Mouse (Mus musculus) embryonic facial prominence, embryonic 13.5 days (tissue): ENCODE data around the gene Mad1l1. TPM values are rescaled to one million over a fixed set of nuclear protein-coding genes. Genes with fewer than 3 reads are reported as not detected.

ENCODE experiments used
- ATAC-seq: fragments of 200-750 bp; cut with Nextera tagmentation; 2 replicates; pipeline ENCODE4 v1.8.0; 2017; ENCODE audit warnings: low read depth; ENCODE audit not compliant: insufficient number of reproducible peaks, insufficient read depth, low FRiP score, low TSS enrichment
- H3K27ac ChIP-seq: fragments of 300-500 bp; sonication (generic); 2 replicates; pipeline ENCODE4 v1.5.1; 2015; ENCODE audit warnings: moderate library complexity, mild to moderate bottlenecking, inconsistent platforms
- H3K27me3 ChIP-seq: fragments of 300-500 bp; sonication (generic); 2 replicates; pipeline ENCODE4 v1.6.1; 2015; ENCODE audit warnings: mild to moderate bottlenecking, inconsistent platforms
- H3K36me3 ChIP-seq: fragments of 300-500 bp; sonication (generic); 2 replicates; pipeline ENCODE4 v1.6.1; 2015; ENCODE audit warnings: mild to moderate bottlenecking, inconsistent platforms
- H3K4me1 ChIP-seq: fragments of 300-500 bp; sonication (generic); 2 replicates; pipeline ENCODE4 v1.6.1; 2015; ENCODE audit warnings: inconsistent platforms
- H3K4me2 ChIP-seq: fragments of 300-500 bp; sonication (generic); 2 replicates; pipeline ENCODE4 v1.6.1; 2015; ENCODE audit warnings: moderate library complexity, mild to moderate bottlenecking, inconsistent platforms
- H3K4me3 ChIP-seq: fragments of 300-500 bp; sonication (generic); 2 replicates; pipeline ENCODE4 v1.5.1; 2015; ENCODE audit warnings: mild to moderate bottlenecking, inconsistent platforms
- H3K9ac ChIP-seq: fragments of 300-500 bp; sonication (generic); 2 replicates; pipeline ENCODE4 v1.6.1; 2015; ENCODE audit warnings: mild to moderate bottlenecking, inconsistent platforms
- H3K9me3 ChIP-seq: fragments of 300-500 bp; sonication (generic); 2 replicates; pipeline ENCODE4 v1.6.1; 2016; ENCODE audit warnings: inconsistent platforms
- WGBS: fragments of 180-500 bp; shearing (Covaris S2); methylation state at CpG from one replicate; pipeline ENCODE4 v1.1.7; 2015; ENCODE audit warnings: mixed read lengths; 5-methylcytosine and 5-hydroxymethylcytosine counted together
- polyA plus RNA-seq: library from polyadenylated mRNA; unstranded; fragments of >200 nt; fragmentation: Nextera tagmentation; extraction: Ambion mirVana; gene quantifications from 2 replicates; pipeline ENCODE4 v1.2.1, GENCODE M21; 2015

The Mad1l1 gene
- polyA plus RNA-seq, 1 experiment from 2014 or later = 58.1 TPM

- H3K9me3 ChIP-seq = no peaks in the 10 kb centered on the region
- H3K27ac ChIP-seq = no peak overlapping the region
- H3K4me1 ChIP-seq = peaks cover 42% of the 10 kb centered on the region
- no peak overlapping the region for H3K4me3 ChIP-seq
- WGBS = 76% methylated on average over 3 of the region's 3 CpGs
- H3K27me3 ChIP-seq = no peaks in the 10 kb centered on the region
- no peak for ATAC-seq
- H3K9ac ChIP-seq = no peak overlapping the region
- no peak overlapping the region for H3K4me2 ChIP-seq
- 0 out of 2 replicates have a peak, but pooled peaks cover 7% of the 10 kb centered on the region for H3K36me3 ChIP-seq
These were observed 94.5 kb downstream of the Mad1l1 start for GRCm38 (mm10) chr5:140226871-140227270.

GRCm38 (mm10) chr5:140225881-140226280 lies 95.5 kb downstream of the Mad1l1 start:
- Histone ChIP-seq H3K9me3 (no peaks in the 10 kb centered on the region), H3K36me3 (0 out of 2 replicates have a peak, but pooled peaks cover 7% of the 10 kb centered on the region), H3K9ac (no peak overlapping the region), H3K4me1 (peaks cover 49% of the 10 kb centered on the region), H3K4me2 (no peak overlapping the region), H3K27me3 (no peaks in the 10 kb centered on the region), H3K27ac (no peak overlapping the region), H3K4me3 (no peak overlapping the region)
- no peak for ATAC-seq
- WGBS = 59% methylated on average over 2 of the region's 2 CpGs

- Histone ChIP-seq H3K27ac (no peak overlapping the region), H3K4me2 (no peak overlapping the region), H3K4me1 (peaks cover 49% of the 10 kb centered on the region), H3K9me3 (no peaks in the 10 kb centered on the region), H3K4me3 (no peak overlapping the region), H3K36me3 (0 out of 2 replicates have a peak, but pooled peaks cover 5% of the 10 kb centered on the region), H3K9ac (no peak overlapping the region), H3K27me3 (no peaks in the 10 kb centered on the region)
- no peak for ATAC-seq
- 79% methylated on average over 2 of the region's 2 CpGs for WGBS
These were observed 96.2 kb downstream of the Mad1l1 start for GRCm38 (mm10) chr5:140225103-140225502.

GRCm38 (mm10) chr5:140223070-140224053 lies 98.0 kb downstream of the Mad1l1 start:
- no peaks in the 10 kb centered on the region for H3K36me3 ChIP-seq
- peak overlapping the region; percentile 11; the same call in 1 of the 2 replicates for H3K4me2 ChIP-seq
- ATAC-seq = no peak; the same call in 1 of the 2 replicates

GRCm38 (mm10) chr5:140221016-140221650 lies 100.2 kb downstream of the Mad1l1 start:
- Histone ChIP-seq H3K27me3 (no peaks in the 10 kb centered on the region), H3K27ac (no peak overlapping the region), H3K9ac (no peak overlapping the region), H3K36me3 (no peaks in the 10 kb centered on the region), H3K4me3 (no peak overlapping the region), H3K4me1 (peaks cover 34% of the 10 kb centered on the region), H3K9me3 (no peaks in the 10 kb centered on the region), H3K4me2 (no peak overlapping the region)
- ATAC-seq = no peak
- WGBS = 75% methylated on average over 3 of the region's 3 CpGs

More at GRCm38 (mm10) chr5:140223070-140224053, 98.0 kb downstream of the Mad1l1 start:
- Histone ChIP-seq H3K27ac (peak overlapping the region; percentile 88), H3K4me3 (no peak overlapping the region), H3K9me3 (no peaks in the 10 kb centered on the region), H3K27me3 (no peaks in the 10 kb centered on the region), H3K4me1 (peaks cover 47% of the 10 kb centered on the region), H3K9ac (no peak overlapping the region)
- 26% methylated on average over 20 of the region's 20 CpGs for WGBS

GRCm38 (mm10) chr5:140219252-140219651 lies 102.1 kb downstream of the Mad1l1 start:
- Histone ChIP-seq H3K36me3 (no peaks in the 10 kb centered on the region), H3K27me3 (no peaks in the 10 kb centered on the region), H3K4me3 (no peak overlapping the region), H3K9ac (no peak overlapping the region), H3K4me1 (peaks cover 21% of the 10 kb centered on the region), H3K4me2 (no peak overlapping the region), H3K27ac (no peak overlapping the region), H3K9me3 (no peaks in the 10 kb centered on the region)
- 68% methylated on average over 1 of the region's 1 CpGs for WGBS
- ATAC-seq = no peak

- Histone ChIP-seq H3K36me3 (no peaks in the 10 kb centered on the region), H3K9ac (no peak overlapping the region), H3K4me1 (peaks cover 8% of the 10 kb centered on the region; the same call in 1 of the 2 replicates), H3K4me2 (no peak overlapping the region), H3K27me3 (no peaks in the 10 kb centered on the region), H3K27ac (no peak overlapping the region), H3K9me3 (no peaks in the 10 kb centered on the region), H3K4me3 (no peak overlapping the region)
- 28% methylated on average over 2 of the region's 2 CpGs for WGBS
- ATAC-seq = no peak
These were observed 103.5 kb downstream of the Mad1l1 start for GRCm38 (mm10) chr5:140217900-140218299.

GRCm38 (mm10) chr5:140217083-140217482 lies 104.3 kb downstream of the Mad1l1 start:
- no peak for ATAC-seq
- WGBS = 79% methylated on average over 3 of the region's 3 CpGs
- Histone ChIP-seq H3K27ac (no peak overlapping the region), H3K4me2 (no peak overlapping the region), H3K27me3 (no peaks in the 10 kb centered on the region), H3K9me3 (no peaks in the 10 kb centered on the region), H3K4me1 (0 out of 2 replicates have a peak, but pooled peaks cover 7% of the 10 kb centered on the region), H3K4me3 (no peak overlapping the region), H3K9ac (no peak overlapping the region), H3K36me3 (no peaks in the 10 kb centered on the region)

GRCm38 (mm10) chr5:140215471-140216087 lies 105.8 kb downstream of the Mad1l1 start:
- Histone ChIP-seq H3K27ac (no peak overlapping the region), H3K4me1 (no peaks in the 10 kb centered on the region), H3K4me2 (no peak overlapping the region), H3K4me3 (no peak overlapping the region), H3K27me3 (no peaks in the 10 kb centered on the region), H3K9ac (no peak overlapping the region), H3K9me3 (no peaks in the 10 kb centered on the region), H3K36me3 (no peaks in the 10 kb centered on the region)
- no peak for ATAC-seq
- 80% methylated on average over 4 of the region's 4 CpGs for WGBS

- no peak overlapping the region for H3K9ac ChIP-seq
- WGBS = 84% methylated on average over 4 of the region's 4 CpGs
- no peak for ATAC-seq
These were observed 108.4 kb downstream of the Mad1l1 start for GRCm38 (mm10) chr5:140213001-140213400.

GRCm38 (mm10) chr5:140210417-140211184 lies 110.8 kb downstream of the Mad1l1 start:
- Histone ChIP-seq H3K27ac (no peak overlapping the region), H3K27me3 (no peaks in the 10 kb centered on the region), H3K9me3 (no peaks in the 10 kb centered on the region), H3K9ac (no peak overlapping the region), H3K4me1 (peaks cover 14% of the 10 kb centered on the region), H3K36me3 (peaks cover 7% of the 10 kb centered on the region; the same call in 1 of the 2 replicates), H3K4me2 (no peak overlapping the region), H3K4me3 (no peak overlapping the region)
- WGBS = 71% methylated on average over 6 of the region's 6 CpGs
- ATAC-seq = no peak

More at GRCm38 (mm10) chr5:140213001-140213400, 108.4 kb downstream of the Mad1l1 start:
- Histone ChIP-seq H3K9me3 (no peaks in the 10 kb centered on the region), H3K4me3 (no peak overlapping the region), H3K4me1 (peaks cover 14% of the 10 kb centered on the region), H3K36me3 (no peaks in the 10 kb centered on the region), H3K4me2 (no peak overlapping the region), H3K27me3 (no peaks in the 10 kb centered on the region), H3K27ac (no peak overlapping the region)
